Mouse (Mus musculus): ENCODE measurements at regions not wholly inside any gene's neighbourhood (a gene's known extent, or its start where the extent isn't known, plus 50 kb on each side); places are given as distances from the start of the nearest gene placed in this dataset.

DNA sequence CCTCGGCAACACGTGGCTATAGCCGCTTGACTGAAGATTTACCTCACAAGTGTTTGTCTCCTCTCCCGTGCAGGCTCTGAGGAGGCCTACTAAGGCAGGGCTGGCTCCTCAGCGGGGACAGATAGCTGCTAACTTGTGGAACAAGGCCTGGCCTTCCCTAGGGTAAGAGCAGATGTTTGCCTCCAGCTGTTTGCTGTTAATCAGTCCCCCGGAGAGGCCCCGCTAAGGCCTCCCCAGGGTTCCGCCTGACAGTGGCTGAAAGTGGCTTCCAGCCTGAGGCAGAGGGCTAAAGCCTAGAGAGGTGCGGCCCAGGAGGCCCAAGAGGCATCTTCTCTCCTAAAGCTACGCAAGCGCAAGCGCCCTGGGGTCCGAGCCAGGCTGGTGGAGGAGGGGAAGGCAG is 52.1 kb upstream of the Dlx4 start:
- intact Hi-C loops (cut with DNase I) = no loop called here
- DNase-seq (ENCODE audit: low spot score in 2 of 2) = no peak

DNA sequence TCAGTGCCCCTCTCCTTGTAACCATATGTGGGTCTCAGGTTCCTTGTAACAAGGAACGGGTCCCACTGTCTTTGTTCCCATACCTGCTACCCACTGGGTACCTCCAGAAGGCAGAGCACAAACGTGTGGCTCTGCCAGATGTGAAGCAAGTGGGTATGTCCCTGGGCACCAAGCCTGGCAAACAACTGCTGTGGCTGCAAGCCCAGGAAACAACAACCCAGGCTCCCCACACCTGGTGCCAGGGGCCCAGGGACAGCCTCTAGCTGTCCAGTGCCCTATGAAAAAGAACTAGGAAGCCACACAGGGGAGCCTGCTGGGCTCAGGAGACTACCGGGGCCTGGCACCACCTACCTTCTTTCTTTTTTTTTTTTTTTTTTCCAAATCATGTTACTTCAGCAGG is 54.9 kb upstream of the Dlx4 start:
- intact Hi-C loops (cut with DNase I) = no loop called here
- DNase-seq (ENCODE audit: low spot score in 2 of 2) = no peak

DNA sequence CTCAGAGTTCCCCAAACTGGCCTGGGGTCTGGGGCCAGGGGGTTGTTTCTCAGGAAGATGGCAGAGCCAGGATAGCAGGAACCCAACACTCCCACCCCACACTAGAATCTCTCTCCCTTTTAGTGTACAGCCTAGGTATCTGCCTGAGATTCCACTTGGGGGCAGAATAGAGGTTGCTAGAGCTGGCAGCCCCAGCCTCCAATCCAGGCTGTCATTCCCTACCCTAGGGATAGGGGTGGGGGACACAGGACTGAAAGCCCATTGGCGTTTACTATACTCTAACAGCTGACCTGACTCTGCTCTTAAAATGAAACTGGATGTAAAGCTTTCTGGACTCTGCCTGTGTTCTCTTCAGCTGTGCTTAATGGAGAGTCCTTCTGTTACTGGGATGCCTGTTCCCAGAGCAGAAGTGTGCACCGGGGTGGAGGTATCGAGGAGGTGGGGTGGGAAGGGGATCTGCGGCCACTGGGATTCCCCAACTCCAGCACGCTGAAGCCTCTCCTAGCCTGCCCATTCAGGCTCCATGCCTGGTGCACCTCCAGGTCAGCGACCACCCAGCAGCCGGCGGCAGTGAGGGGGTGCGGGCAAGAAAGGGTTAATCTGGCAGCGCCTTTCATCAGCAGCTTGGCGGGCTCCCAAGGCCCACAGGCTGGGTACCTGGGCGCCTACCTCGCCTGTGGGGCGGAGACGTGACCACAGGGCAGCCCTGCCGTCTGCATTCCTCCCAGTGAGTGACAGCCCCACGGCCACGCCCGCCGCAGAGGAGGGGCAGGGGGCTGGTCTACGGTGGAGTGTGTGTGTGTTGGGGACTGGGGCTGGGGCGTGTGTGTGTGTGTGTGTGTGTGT is 50.9 kb upstream of the Tac4 start:
- intact Hi-C loops (cut with DNase I) = loop anchor here (5.0 kb wide), 1 partner anchor 83 kb away; no protein-coding TSS in a partner anchor
- DNase-seq (ENCODE audit: low spot score in 2 of 2) = no peak

DNA sequence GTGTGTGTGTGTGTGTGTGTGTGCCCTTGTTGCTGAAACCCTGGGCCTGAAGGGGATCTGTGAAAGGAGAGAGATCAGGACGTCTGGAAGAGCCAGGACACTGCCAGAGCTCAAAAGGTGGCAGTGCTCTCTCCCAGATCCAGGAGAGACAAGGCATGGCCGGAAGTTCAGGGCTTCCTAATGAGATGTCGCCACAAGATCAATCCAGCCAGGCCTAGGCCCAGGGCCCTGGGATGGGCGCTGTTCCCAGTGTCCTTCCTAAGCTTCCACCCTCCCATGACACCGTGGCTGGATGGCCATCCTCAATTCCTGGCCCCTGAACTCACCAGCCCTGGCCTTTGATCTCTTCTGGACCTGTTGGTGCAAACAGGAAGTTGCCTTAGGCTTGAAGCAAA is 50.3 kb upstream of the Tac4 start:
- intact Hi-C loops (cut with DNase I) = loop anchor here (5.0 kb wide), 1 partner anchor 84 kb away; no protein-coding TSS in a partner anchor
- DNase-seq (ENCODE audit: low spot score in 2 of 2) = no peak

Data from left cerebral cortex, postnatal 25 days (tissue).